Mouse (Mus musculus) neural tube, embryonic 11.5 days (tissue): ENCODE results near the gene Eya4. TPM values are rescaled to one million over a fixed set of nuclear protein-coding genes. Genes with fewer than 3 reads are reported as not detected.

Source experiments
- ATAC-seq: fragments of 200-750 bp; cut with Nextera tagmentation; 2 replicates; pipeline ENCODE4 v1.8.0; 2017; ENCODE audit warnings: moderate number of reproducible peaks, mild to moderate bottlenecking, moderate TSS enrichment, moderate library complexity; ENCODE audit not compliant: insufficient read depth, low FRiP score, low TSS enrichment
- DNase-seq: peaks from one replicate; pipeline ENCODE4 v3.0.0-alpha.2; 2015; ENCODE audit warnings: low spot score
- H3K27ac ChIP-seq: fragments of 300-500 bp; sonication (generic); 2 replicates; pipeline ENCODE4 v1.5.1; 2014; ENCODE audit warnings: low read depth, mild to moderate bottlenecking, low read length
- H3K27me3 ChIP-seq: fragments of 300-500 bp; sonication (generic); 2 replicates; pipeline ENCODE4 v1.6.1; 2014; ENCODE audit warnings: mild to moderate bottlenecking, low read length, mixed read lengths; ENCODE audit not compliant: control insufficient read depth, insufficient read depth
- H3K36me3 ChIP-seq: fragments of 300-500 bp; sonication (generic); 2 replicates; pipeline ENCODE4 v1.6.1; 2014; ENCODE audit warnings: mild to moderate bottlenecking, low read length, moderate library complexity, mixed read lengths; ENCODE audit not compliant: control insufficient read depth, insufficient read depth
- H3K4me1 ChIP-seq: fragments of 300-500 bp; sonication (generic); 2 replicates; pipeline ENCODE4 v1.6.1; 2014; ENCODE audit warnings: low read length, mixed read lengths; ENCODE audit not compliant: control insufficient read depth, insufficient read depth
- H3K4me2 ChIP-seq: fragments of 300-500 bp; sonication (generic); 2 replicates; pipeline ENCODE4 v1.6.1; 2014; ENCODE audit warnings: low read depth, mild to moderate bottlenecking, moderate library complexity
- H3K4me3 ChIP-seq: fragments of 300-500 bp; sonication (generic); 2 replicates; pipeline ENCODE4 v1.5.1; 2014; ENCODE audit warnings: low read depth, low read length
- H3K9ac ChIP-seq: fragments of 300-500 bp; sonication (generic); 2 replicates; pipeline ENCODE4 v1.6.1; 2014; ENCODE audit warnings: mild to moderate bottlenecking, low read length
- H3K9me3 ChIP-seq: fragments of 300-500 bp; sonication (generic); 2 replicates; pipeline ENCODE4 v1.6.1; 2016; ENCODE audit warnings: low read length; ENCODE audit not compliant: control insufficient read depth
- WGBS: fragments of 180-500 bp; shearing (Covaris S2); extraction: QIAGEN DNeasy Blood & Tissue Kit; methylation state at CpG from one replicate; pipeline ENCODE4 v1.1.7; 2014; 5-methylcytosine and 5-hydroxymethylcytosine counted together
- polyA plus RNA-seq: library from polyadenylated mRNA; unstranded; fragments of >200 nt; fragmentation: Nextera tagmentation; extraction: Ambion mirVana; gene quantifications from 2 replicates; pipeline ENCODE4 v1.2.1, GENCODE M21; 2014

Gene Eya4
- polyA plus RNA-seq, 1 experiment from 2014 or later = 5.0 TPM

- Histone ChIP-seq H3K27ac (no peak overlapping the region), H3K4me2 (no peak overlapping the region), H3K4me1 (no peaks in the 10 kb centered on the region), H3K27me3 (no peaks in the 10 kb centered on the region), H3K9me3 (no peaks in the 10 kb centered on the region), H3K36me3 (no peaks in the 10 kb centered on the region), H3K9ac (no peak overlapping the region), H3K4me3 (no peak overlapping the region)
- ATAC-seq = no peak
- 71% methylated on average over 1 of the region's 1 CpGs for WGBS
- no peak for DNase-seq
Observed at GRCm38 (mm10) chr10:23337250-23337649, 13.3 kb downstream of the Eya4 start.

GRCm38 (mm10) chr10:23332768-23333167, 17.8 kb downstream of the Eya4 start:
- Histone ChIP-seq H3K4me3 (no peak overlapping the region), H3K4me1 (no peaks in the 10 kb centered on the region), H3K36me3 (no peaks in the 10 kb centered on the region), H3K9me3 (no peaks in the 10 kb centered on the region), H3K9ac (no peak overlapping the region), H3K4me2 (no peak overlapping the region), H3K27me3 (no peaks in the 10 kb centered on the region), H3K27ac (no peak overlapping the region)
- ATAC-seq (no peak), DNase-seq (no peak)
- 80% methylated on average over 5 of the region's 5 CpGs for WGBS

- no peak for DNase-seq
- no peak overlapping the region for H3K4me2 ChIP-seq
- no peak for ATAC-seq
- no peaks in the 10 kb centered on the region for H3K36me3 ChIP-seq
- no peak overlapping the region for H3K4me3 ChIP-seq
- H3K9me3 ChIP-seq = no peaks in the 10 kb centered on the region
- H3K4me1 ChIP-seq = no peaks in the 10 kb centered on the region
- WGBS = 91% methylated on average over 6 of the region's 6 CpGs
- H3K9ac ChIP-seq = no peak overlapping the region
- no peaks in the 10 kb centered on the region for H3K27me3 ChIP-seq
- H3K27ac ChIP-seq = no peak overlapping the region
Observed at GRCm38 (mm10) chr10:23327651-23328050, 22.9 kb downstream of the Eya4 start.

GRCm38 (mm10) chr10:23322275-23322674, 28.3 kb downstream of the Eya4 start:
- ATAC-seq (no peak), DNase-seq (no peak)
- 91% methylated on average over 4 of the region's 4 CpGs for WGBS
- Histone ChIP-seq H3K4me3 (no peak overlapping the region), H3K4me1 (no peaks in the 10 kb centered on the region), H3K36me3 (no peaks in the 10 kb centered on the region), H3K4me2 (no peak overlapping the region), H3K27me3 (no peaks in the 10 kb centered on the region), H3K9me3 (no peaks in the 10 kb centered on the region), H3K9ac (no peak overlapping the region), H3K27ac (no peak overlapping the region)

- no peaks in the 10 kb centered on the region for H3K36me3 ChIP-seq
- H3K27ac ChIP-seq = no peak overlapping the region
- H3K27me3 ChIP-seq = no peaks in the 10 kb centered on the region
- H3K4me3 ChIP-seq = no peak overlapping the region
- H3K9ac ChIP-seq = no peak overlapping the region
- no peaks in the 10 kb centered on the region for H3K4me1 ChIP-seq
- no peak overlapping the region for H3K4me2 ChIP-seq
- 93% methylated on average over 3 of the region's 3 CpGs for whole genome bisulfite sequencing
- no peaks in the 10 kb centered on the region for H3K9me3 ChIP-seq
- ATAC-seq (no peak), DNase-seq (no peak)
Observed at GRCm38 (mm10) chr10:23295616-23296015, 55.0 kb downstream of the Eya4 start.

GRCm38 (mm10) chr10:23292495-23292894, 58.1 kb downstream of the Eya4 start:
- Histone ChIP-seq H3K9ac (no peak overlapping the region), H3K27ac (no peak overlapping the region), H3K9me3 (no peaks in the 10 kb centered on the region), H3K27me3 (no peaks in the 10 kb centered on the region), H3K36me3 (no peaks in the 10 kb centered on the region), H3K4me2 (no peak overlapping the region), H3K4me3 (no peak overlapping the region), H3K4me1 (no peaks in the 10 kb centered on the region)
- WGBS = 67% methylated on average over 7 of the region's 7 CpGs
- DNase-seq (no peak), ATAC-seq (no peak)

GRCm38 (mm10) chr10:23277371-23277770, 73.2 kb downstream of the Eya4 start:
- Histone ChIP-seq H3K4me3 (no peak overlapping the region), H3K9me3 (no peaks in the 10 kb centered on the region), H3K36me3 (no peaks in the 10 kb centered on the region), H3K27me3 (no peaks in the 10 kb centered on the region), H3K4me1 (no peaks in the 10 kb centered on the region), H3K27ac (no peak overlapping the region), H3K4me2 (no peak overlapping the region), H3K9ac (no peak overlapping the region)
- DNase-seq (no peak), ATAC-seq (no peak)
- WGBS = 92% methylated on average over 3 of the region's 3 CpGs

- Histone ChIP-seq H3K27ac (no peak overlapping the region), H3K9ac (no peak overlapping the region), H3K4me1 (no peaks in the 10 kb centered on the region), H3K9me3 (no peaks in the 10 kb centered on the region), H3K27me3 (no peaks in the 10 kb centered on the region), H3K4me2 (no peak overlapping the region), H3K36me3 (no peaks in the 10 kb centered on the region), H3K4me3 (no peak overlapping the region)
- DNase-seq = no peak
- peak; percentile 83; the same call in 1 of the 2 replicates for ATAC-seq
- 64% methylated on average over 9 of the region's 9 CpGs for whole genome bisulfite sequencing
Observed at GRCm38 (mm10) chr10:23271050-23271621, 79.5 kb downstream of the Eya4 start.

GRCm38 (mm10) chr10:23270502-23270901, 80.1 kb downstream of the Eya4 start:
- no peak overlapping the region for H3K9ac ChIP-seq
- H3K27ac ChIP-seq = no peak overlapping the region
- WGBS = 83% methylated on average over 2 of the region's 2 CpGs
- H3K27me3 ChIP-seq = no peaks in the 10 kb centered on the region
- H3K36me3 ChIP-seq = no peaks in the 10 kb centered on the region
- no peaks in the 10 kb centered on the region for H3K9me3 ChIP-seq
- no peak for DNase-seq
- H3K4me3 ChIP-seq = no peak overlapping the region
- H3K4me2 ChIP-seq = no peak overlapping the region
- peak; percentile 31; the same call in 1 of the 2 replicates for ATAC-seq
- H3K4me1 ChIP-seq = no peaks in the 10 kb centered on the region
